Mouse (Mus musculus): Measurements from ENCODE around the gene Gm20388. TPM values are rescaled to one million over a fixed set of nuclear protein-coding genes. Genes with fewer than 3 reads are reported as not detected.

Gm20388 gene
- polyA plus RNA-seq, 1 experiment from 2014 or later: not detected

DNA sequence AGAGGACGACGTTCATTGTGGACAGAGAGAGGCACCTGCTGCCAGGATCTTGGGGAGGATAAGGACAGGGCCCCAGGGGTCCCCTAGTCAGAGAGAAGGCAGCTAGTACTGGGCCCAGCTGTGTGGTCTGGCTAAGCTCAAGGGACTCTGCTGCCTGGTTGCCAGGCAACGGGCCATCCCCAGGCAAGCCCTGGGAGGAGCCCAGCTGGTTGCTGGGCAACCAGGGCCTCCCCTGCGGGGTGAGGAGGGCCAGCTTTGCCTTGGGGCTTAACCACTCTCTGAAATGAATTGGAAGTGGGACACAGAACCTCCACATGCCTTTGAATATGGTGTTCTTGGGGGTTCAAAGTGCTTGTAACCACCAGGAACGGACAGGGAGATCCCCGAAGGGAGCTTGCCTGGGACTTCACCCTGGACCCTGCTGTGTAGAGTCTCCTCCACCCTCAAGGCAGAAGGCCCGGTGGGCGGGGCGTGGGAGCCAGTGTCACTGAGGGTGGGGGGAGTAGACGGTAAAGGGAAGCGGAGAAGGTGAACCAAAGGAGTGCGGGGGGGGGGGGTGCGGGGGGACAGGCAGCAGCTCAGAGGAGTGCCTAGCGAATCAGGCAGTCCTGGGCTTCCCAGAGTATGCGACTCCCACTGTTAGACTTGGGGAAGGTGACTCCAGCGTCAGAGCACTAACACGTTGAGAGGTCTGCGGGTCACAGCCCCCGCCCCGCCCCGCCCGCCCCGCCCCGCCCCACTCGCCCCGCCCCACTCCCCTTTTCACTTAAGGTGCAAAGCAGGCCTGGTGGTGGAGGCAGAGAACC lies 266.9 kb downstream of the Gm20388 start, which contains the start of gene Fam92b:
Gene Fam92b, minus strand, starts transcription at position 149 of the 806 bp plus-strand sequence.
- Histone ChIP-seq H3K9ac (ENCODE audit: low read length) (peak within 1 kb of the TSS; percentile 14; the same call in 1 of the 2 replicates), H3K36me3 (ENCODE audit: control insufficient read depth, insufficient read depth, low read length) (no peaks in the 10 kb centered on the region), H3K4me2 (ENCODE audit: low read depth, low read length) (peak within 1 kb of the TSS; percentile 40), H3K27me3 (ENCODE audit: control insufficient read depth, insufficient read depth, low read depth, low read length) (peaks cover 24% of the 10 kb centered on the region), H3K4me3 (ENCODE audit: low read length) (no peak within 1 kb of the TSS), H3K9me3 (ENCODE audit: control insufficient read depth, low read length) (no peaks in the 10 kb centered on the region), H3K4me1 (replicated peaks; ENCODE audit: control insufficient read depth, insufficient read depth, low read length) (peaks cover 24% of the 10 kb centered on the region), H3K27ac (ENCODE audit: low read length) (no peak within 1 kb of the TSS)
- 6% methylated on average over 17 of the region's 26 CpGs for WGBS
- ATAC-seq (ENCODE audit: low read depth): peak; percentile 83

- WGBS: 12% methylated on average over 10 of the region's 10 CpGs
- no peak for ATAC-seq (ENCODE audit: low read depth)
- Histone ChIP-seq H3K9me3 (ENCODE audit: control insufficient read depth, low read length) (no peaks in the 10 kb centered on the region), H3K27me3 (ENCODE audit: control insufficient read depth, insufficient read depth, low read depth, low read length) (peaks cover 24% of the 10 kb centered on the region), H3K4me3 (ENCODE audit: low read length) (no peak overlapping the region), H3K36me3 (ENCODE audit: control insufficient read depth, insufficient read depth, low read length) (no peaks in the 10 kb centered on the region), H3K27ac (ENCODE audit: low read length) (no peak overlapping the region), H3K4me2 (ENCODE audit: low read depth, low read length) (peak overlapping the region; percentile 40; the same call in 1 of the 2 replicates), H3K4me1 (replicated peaks; ENCODE audit: control insufficient read depth, insufficient read depth, low read length) (peaks cover 24% of the 10 kb centered on the region), H3K9ac (ENCODE audit: low read length) (peak overlapping the region; percentile 14; the same call in 1 of the 2 replicates)
Measured at GRCm38 (mm10) chr8:120178124-120178514, 267.5 kb downstream of the Gm20388 start.

GRCm38 (mm10) chr8:120179027-120179431 lies 268.4 kb downstream of the Gm20388 start:
- ATAC-seq (ENCODE audit: low read depth): peak; percentile 70
- Histone ChIP-seq H3K9ac (ENCODE audit: low read length) (no peak overlapping the region; the same call in 1 of the 2 replicates), H3K4me1 (replicated peaks; ENCODE audit: control insufficient read depth, insufficient read depth, low read length) (peaks cover 26% of the 10 kb centered on the region), H3K9me3 (ENCODE audit: control insufficient read depth, low read length) (no peaks in the 10 kb centered on the region), H3K4me3 (ENCODE audit: low read length) (peak overlapping the region; percentile 28; the same call in 1 of the 2 replicates), H3K4me2 (ENCODE audit: low read depth, low read length) (peak overlapping the region; percentile 52), H3K36me3 (ENCODE audit: control insufficient read depth, insufficient read depth, low read length) (no peaks in the 10 kb centered on the region), H3K27me3 (ENCODE audit: control insufficient read depth, insufficient read depth, low read depth, low read length) (peaks cover 24% of the 10 kb centered on the region), H3K27ac (ENCODE audit: low read length) (no peak overlapping the region)
- under 1% methylated on average over 10 of the region's 10 CpGs for WGBS

- Histone ChIP-seq H3K27me3 (ENCODE audit: control insufficient read depth, insufficient read depth, low read depth, low read length) (peaks cover 14% of the 10 kb centered on the region), H3K4me3 (ENCODE audit: low read length) (no peak overlapping the region), H3K4me2 (ENCODE audit: low read depth, low read length) (no peak overlapping the region), H3K27ac (ENCODE audit: low read length) (no peak overlapping the region), H3K36me3 (ENCODE audit: control insufficient read depth, insufficient read depth, low read length) (no peaks in the 10 kb centered on the region), H3K4me1 (replicated peaks; ENCODE audit: control insufficient read depth, insufficient read depth, low read length) (peaks cover 40% of the 10 kb centered on the region), H3K9me3 (ENCODE audit: control insufficient read depth, low read length) (no peaks in the 10 kb centered on the region), H3K9ac (ENCODE audit: low read length) (no peak overlapping the region)
- ATAC-seq (ENCODE audit: low read depth): no peak
- 33% methylated on average over 7 of the region's 7 CpGs for WGBS
Measured at GRCm38 (mm10) chr8:120180445-120180970, 269.9 kb downstream of the Gm20388 start.

DNA sequence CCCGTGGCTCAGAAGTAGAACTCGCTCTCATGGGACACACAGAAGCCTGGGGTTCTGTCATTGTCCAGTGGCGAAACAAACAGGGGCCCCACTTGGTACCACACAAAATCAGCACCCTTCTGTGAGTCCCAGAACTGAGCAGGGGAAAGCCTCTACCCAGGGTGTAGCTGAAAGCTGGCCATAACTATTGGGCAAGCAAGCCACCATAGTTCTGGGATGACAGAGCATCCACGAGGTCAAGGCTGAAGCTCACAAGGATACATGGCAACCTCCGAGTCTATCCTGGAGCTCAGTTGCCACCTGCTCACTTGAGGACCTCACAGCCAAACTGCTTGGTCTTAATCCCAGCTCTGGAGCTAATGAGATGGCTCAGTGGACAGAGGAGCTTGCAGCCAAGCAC lies 270.6 kb downstream of the Gm20388 start:
- Histone ChIP-seq H3K4me3 (ENCODE audit: low read length) (no peak overlapping the region), H3K36me3 (ENCODE audit: control insufficient read depth, insufficient read depth, low read length) (no peaks in the 10 kb centered on the region), H3K9me3 (ENCODE audit: control insufficient read depth, low read length) (no peaks in the 10 kb centered on the region), H3K4me1 (replicated peaks; ENCODE audit: control insufficient read depth, insufficient read depth, low read length) (peaks cover 47% of the 10 kb centered on the region), H3K27me3 (ENCODE audit: control insufficient read depth, insufficient read depth, low read depth, low read length) (peaks cover 11% of the 10 kb centered on the region; the same call in 1 of the 2 replicates), H3K4me2 (ENCODE audit: low read depth, low read length) (no peak overlapping the region), H3K9ac (ENCODE audit: low read length) (no peak overlapping the region), H3K27ac (ENCODE audit: low read length) (no peak overlapping the region)
- 71% methylated on average over 5 of the region's 5 CpGs for WGBS
- ATAC-seq (ENCODE audit: low read depth): no peak

DNA sequence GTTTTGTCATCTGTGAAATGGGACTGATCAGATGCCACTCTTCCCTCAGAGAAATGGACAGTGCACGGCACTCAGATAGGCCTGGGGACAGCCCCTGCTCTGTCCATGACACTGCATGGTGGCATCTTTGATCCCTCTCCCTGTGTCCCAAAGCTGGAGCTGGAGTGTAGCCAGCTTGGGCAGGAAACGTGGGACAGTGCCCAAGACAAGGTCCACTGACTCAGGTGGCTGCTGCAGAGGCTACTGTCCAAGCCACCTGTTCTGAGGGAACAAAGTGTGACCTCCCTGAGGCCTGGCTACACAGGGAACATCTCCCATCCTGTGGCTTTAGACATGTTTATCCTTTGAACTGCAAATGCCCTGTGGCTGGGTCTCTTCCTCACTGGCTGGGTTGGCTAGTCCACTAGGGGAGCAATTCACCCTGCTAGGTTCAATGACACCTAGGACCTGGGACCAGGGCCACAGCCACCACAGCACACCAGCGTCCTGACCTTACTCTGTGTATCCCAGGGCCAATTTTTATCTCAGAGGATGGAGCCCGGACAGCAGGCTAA lies 271.3 kb downstream of the Gm20388 start:
- H3K9me3 ChIP-seq (ENCODE audit: control insufficient read depth, low read length): no peaks in the 10 kb centered on the region
- no peak overlapping the region for H3K4me2 ChIP-seq (ENCODE audit: low read depth, low read length)
- H3K4me3 ChIP-seq (ENCODE audit: low read length): no peak overlapping the region
- ATAC-seq (ENCODE audit: low read depth): no peak
- no peak overlapping the region for H3K9ac ChIP-seq (ENCODE audit: low read length)
- H3K4me1 ChIP-seq (replicated peaks; ENCODE audit: control insufficient read depth, insufficient read depth, low read length): peaks cover 52% of the 10 kb centered on the region
- WGBS: 68% methylated on average over 4 of the region's 4 CpGs
- H3K36me3 ChIP-seq (ENCODE audit: control insufficient read depth, insufficient read depth, low read length): no peaks in the 10 kb centered on the region
- peaks cover 8% of the 10 kb centered on the region; the same call in 1 of the 2 replicates for H3K27me3 ChIP-seq (ENCODE audit: control insufficient read depth, insufficient read depth, low read depth, low read length)
- H3K27ac ChIP-seq (ENCODE audit: low read length): no peak overlapping the region

DNA sequence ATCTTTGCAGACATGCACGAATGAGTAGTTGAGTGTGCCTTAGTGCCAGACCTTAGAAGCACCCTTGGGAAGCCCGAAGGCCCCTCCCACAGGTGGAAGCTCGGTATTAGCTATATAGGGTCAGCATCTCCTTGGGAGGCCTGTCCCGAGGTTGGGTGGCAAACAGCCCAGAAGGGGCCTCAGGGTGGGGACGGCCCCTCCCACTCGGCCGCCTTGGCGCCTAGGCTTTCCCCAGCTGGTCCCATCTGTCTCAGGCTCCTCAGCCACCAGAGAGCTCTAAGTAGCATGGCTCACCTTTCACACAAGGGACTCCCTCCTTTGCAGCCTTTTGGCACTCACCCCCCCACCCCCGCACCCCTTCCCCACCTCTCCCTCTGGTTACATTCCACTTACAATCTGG lies 273.7 kb downstream of the Gm20388 start:
- 12% methylated on average over 9 of the region's 9 CpGs for WGBS
- Histone ChIP-seq H3K36me3 (ENCODE audit: control insufficient read depth, insufficient read depth, low read length) (no peaks in the 10 kb centered on the region), H3K27me3 (ENCODE audit: control insufficient read depth, insufficient read depth, low read depth, low read length) (no peaks in the 10 kb centered on the region), H3K4me2 (ENCODE audit: low read depth, low read length) (no peak overlapping the region), H3K9me3 (ENCODE audit: control insufficient read depth, low read length) (no peaks in the 10 kb centered on the region), H3K4me1 (replicated peaks; ENCODE audit: control insufficient read depth, insufficient read depth, low read length) (peaks cover 41% of the 10 kb centered on the region), H3K4me3 (ENCODE audit: low read length) (no peak overlapping the region), H3K9ac (ENCODE audit: low read length) (no peak overlapping the region), H3K27ac (ENCODE audit: low read length) (peak overlapping the region; percentile 25; the same call in 1 of the 2 replicates)
- ATAC-seq (ENCODE audit: low read depth): peak; percentile 72

DNA sequence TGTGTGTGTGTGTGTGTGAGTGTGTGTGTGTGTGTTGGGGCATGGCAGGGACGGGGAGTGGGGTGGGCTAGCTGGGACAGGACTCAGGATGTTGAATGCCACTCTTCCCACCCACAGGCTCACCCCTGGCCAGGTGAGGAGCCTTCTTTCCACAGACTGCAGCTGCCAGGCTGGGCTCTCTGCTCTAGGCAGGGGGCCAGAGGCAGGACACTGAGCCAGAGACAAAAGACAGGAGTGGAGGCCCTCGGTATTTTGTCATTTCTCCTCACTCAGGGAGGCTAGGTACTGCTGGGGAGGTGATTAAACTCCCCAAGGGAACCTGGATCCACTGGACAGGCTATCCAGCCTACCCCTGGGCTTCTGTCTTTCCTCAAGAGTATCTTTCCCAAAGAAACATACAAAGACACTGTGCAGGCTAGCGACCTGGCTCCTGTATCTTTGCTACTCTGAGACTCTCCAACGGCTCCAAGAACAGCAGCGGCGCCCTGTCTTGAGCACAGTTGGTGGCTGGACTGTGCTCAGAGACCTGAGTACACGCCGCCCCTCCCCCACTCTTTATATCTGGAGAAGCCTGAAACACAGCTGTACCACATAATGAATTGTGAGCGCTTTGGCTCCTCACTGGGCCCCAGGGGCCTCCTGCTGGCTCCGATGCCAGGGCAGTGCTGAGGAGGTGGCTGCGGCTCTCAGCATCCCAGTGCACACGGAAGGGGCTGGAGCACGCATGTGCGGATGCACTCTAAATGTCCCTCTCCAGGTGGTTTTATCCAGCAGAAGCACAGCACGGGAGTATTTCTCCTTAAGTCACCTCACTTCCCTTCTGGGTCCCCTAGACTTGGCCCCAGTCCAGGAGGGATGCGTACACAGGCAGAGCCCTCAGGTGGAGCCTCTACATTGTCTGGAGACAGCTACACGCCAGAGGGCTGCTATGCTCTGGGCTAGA lies 274.5 kb downstream of the Gm20388 start:
- H3K4me1 ChIP-seq (replicated peaks; ENCODE audit: control insufficient read depth, insufficient read depth, low read length): peaks cover 43% of the 10 kb centered on the region
- WGBS: 14% methylated on average over 16 of the region's 17 CpGs
- H3K9me3 ChIP-seq (ENCODE audit: control insufficient read depth, low read length): no peaks in the 10 kb centered on the region
- no peak overlapping the region for H3K4me2 ChIP-seq (ENCODE audit: low read depth, low read length)
- H3K27me3 ChIP-seq (ENCODE audit: control insufficient read depth, insufficient read depth, low read depth, low read length): no peaks in the 10 kb centered on the region
- H3K27ac ChIP-seq (ENCODE audit: low read length): peak overlapping the region; percentile 71
- H3K4me3 ChIP-seq (ENCODE audit: low read length): no peak overlapping the region
- H3K36me3 ChIP-seq (ENCODE audit: control insufficient read depth, insufficient read depth, low read length): no peaks in the 10 kb centered on the region
- ATAC-seq (ENCODE audit: low read depth): peak; percentile 30; the same call in 1 of the 2 replicates
- peak overlapping the region; percentile 2; the same call in 1 of the 2 replicates for H3K9ac ChIP-seq (ENCODE audit: low read length)
